Mouse (Mus musculus): ENCODE measurements around the gene Ipcef1. TPM values are rescaled to one million over a fixed set of nuclear protein-coding genes. Genes with fewer than 3 reads are reported as not detected.

The Ipcef1 gene
- 0.46 and 0.54 TPM in 2 replicates for polyA plus RNA-seq (2014; fragmentation: Nextera tagmentation; extraction: Ambion mirVana)

DNA sequence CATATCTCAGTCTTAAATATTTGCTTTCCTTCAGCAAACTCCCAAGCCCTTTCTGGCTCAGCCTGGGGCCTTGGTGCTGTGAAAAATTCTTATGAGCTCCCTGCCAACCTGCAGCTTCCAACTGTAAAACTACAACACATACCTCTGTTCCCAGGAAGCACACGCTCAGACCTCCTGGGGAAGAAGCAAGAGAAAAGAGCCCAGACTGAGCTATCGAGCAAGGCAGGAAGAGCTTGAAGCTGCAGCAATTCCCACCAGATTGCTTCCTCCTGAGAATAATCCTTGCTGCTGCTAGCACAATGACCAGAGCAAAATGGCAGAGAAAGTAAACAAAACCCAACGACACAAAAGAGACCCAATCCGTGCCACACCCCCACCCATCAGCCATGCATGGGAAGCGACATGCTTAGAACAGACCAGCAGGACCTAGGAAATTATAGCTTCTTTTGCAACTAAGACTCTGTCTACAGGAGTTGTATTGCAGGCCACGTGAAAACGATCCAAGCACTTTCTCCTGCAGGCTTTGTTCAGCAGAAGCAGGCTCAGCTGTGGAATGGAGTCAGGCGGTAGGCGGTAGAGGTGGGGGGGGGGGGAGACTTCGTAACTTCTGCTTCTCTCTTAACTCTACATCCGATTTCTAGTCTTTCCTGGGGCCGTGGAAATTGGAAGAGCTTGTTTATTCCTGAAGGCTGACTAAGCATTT is at the start of gene Ipcef1:
TSS of gene Ipcef1 (minus strand) at position 164 of the 703 bp plus-strand sequence.
- DNase-seq (ENCODE audit: low spot score) (peak; percentile 57), ATAC-seq (ENCODE audit: low read depth) (peak; percentile 84)
- Histone ChIP-seq H3K4me2 (ENCODE audit: low read depth, low read length) (peak within 1 kb of the TSS; percentile 30; the same call in 1 of the 2 replicates), H3K9ac (ENCODE audit: low read depth, low read length) (no peak within 1 kb of the TSS), H3K4me1 (ENCODE audit: control insufficient read depth, insufficient read depth, low read length) (peaks cover 6% of the 10 kb centered on the region), H3K4me3 (ENCODE audit: low read depth, low read length) (no peak within 1 kb of the TSS), H3K27me3 (replicated peaks; ENCODE audit: control insufficient read depth, insufficient read depth, low read length) (no peaks in the 10 kb centered on the region), H3K36me3 (ENCODE audit: control insufficient read depth, insufficient read depth, low read length) (no peaks in the 10 kb centered on the region), H3K9me3 (ENCODE audit: control insufficient read depth, low read length) (no peaks in the 10 kb centered on the region), H3K27ac (replicated peaks; ENCODE audit: low read depth, low read length) (0 out of 2 replicates have a peak within 1 kb of the TSS, but pooled peaks have one; percentile 12)
- 17% methylated on average over 12 of the region's 12 CpGs for WGBS

DNA sequence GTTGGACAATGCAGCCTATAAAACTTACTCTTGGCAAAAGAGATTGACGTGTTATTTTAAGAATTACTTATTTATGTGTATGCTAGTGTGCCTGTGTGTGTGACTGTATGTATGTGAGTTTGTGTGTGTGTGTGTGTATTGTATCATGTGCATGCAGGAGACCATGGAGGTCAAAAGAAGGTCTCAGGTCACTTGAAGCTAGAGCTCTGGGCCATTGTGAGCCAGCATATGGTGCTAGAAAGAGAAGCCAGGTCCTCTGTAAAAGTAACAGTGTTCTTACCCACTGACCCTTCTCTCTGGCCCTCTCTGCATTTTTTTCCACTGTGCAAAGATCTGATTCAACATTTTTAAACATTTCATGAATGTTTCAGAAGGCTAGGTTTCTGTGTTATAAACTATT is 25.7 kb upstream of the Ipcef1 start:
- no peaks in the 10 kb centered on the region for H3K27me3 ChIP-seq (replicated peaks; ENCODE audit: control insufficient read depth, insufficient read depth, low read length)
- no peak overlapping the region for H3K4me2 ChIP-seq (ENCODE audit: low read depth, low read length)
- H3K9me3 ChIP-seq (ENCODE audit: control insufficient read depth, low read length) = no peaks in the 10 kb centered on the region
- no peak overlapping the region for H3K9ac ChIP-seq (ENCODE audit: low read depth, low read length)
- H3K27ac ChIP-seq (replicated peaks; ENCODE audit: low read depth, low read length) = no peak overlapping the region
- H3K4me3 ChIP-seq (ENCODE audit: low read depth, low read length) = no peak overlapping the region
- ATAC-seq (ENCODE audit: low read depth) = no peak
- no peaks in the 10 kb centered on the region for H3K4me1 ChIP-seq (ENCODE audit: control insufficient read depth, insufficient read depth, low read length)
- 84% methylated on average over 1 of the region's 1 CpGs for WGBS
- no peaks in the 10 kb centered on the region for H3K36me3 ChIP-seq (ENCODE audit: control insufficient read depth, insufficient read depth, low read length)
- DNase-seq (ENCODE audit: low spot score) = no peak

DNA sequence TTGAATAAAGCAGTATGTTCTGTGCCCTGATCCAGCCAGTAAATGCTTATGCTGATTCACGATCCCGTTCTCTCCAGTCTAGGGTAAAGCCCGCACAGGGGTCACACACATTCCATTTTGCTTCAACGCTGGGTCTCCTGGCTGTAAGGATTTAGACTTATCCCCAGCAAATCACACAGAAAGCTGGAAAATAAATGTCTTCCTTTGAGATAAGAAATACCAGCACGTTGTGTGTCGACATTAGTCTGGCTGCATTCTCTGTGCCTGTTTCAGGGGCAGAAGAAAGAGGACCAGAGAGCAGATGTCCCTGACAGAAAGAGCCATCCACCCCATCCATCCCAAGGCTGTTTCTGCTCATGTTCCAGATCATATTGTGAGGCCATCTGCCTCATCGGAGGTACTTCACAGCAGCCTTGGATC is 25.1 kb upstream of the Ipcef1 start:
- Histone ChIP-seq H3K4me1 (ENCODE audit: control insufficient read depth, insufficient read depth, low read length) (no peaks in the 10 kb centered on the region), H3K27ac (replicated peaks; ENCODE audit: low read depth, low read length) (no peak overlapping the region), H3K4me2 (ENCODE audit: low read depth, low read length) (no peak overlapping the region), H3K9ac (ENCODE audit: low read depth, low read length) (no peak overlapping the region), H3K27me3 (replicated peaks; ENCODE audit: control insufficient read depth, insufficient read depth, low read length) (no peaks in the 10 kb centered on the region), H3K4me3 (ENCODE audit: low read depth, low read length) (no peak overlapping the region), H3K36me3 (ENCODE audit: control insufficient read depth, insufficient read depth, low read length) (no peaks in the 10 kb centered on the region), H3K9me3 (ENCODE audit: control insufficient read depth, low read length) (no peaks in the 10 kb centered on the region)
- ATAC-seq (ENCODE audit: low read depth) (no peak), DNase-seq (ENCODE audit: low spot score) (no peak)
- 57% methylated on average over 7 of the region's 7 CpGs for WGBS

DNA sequence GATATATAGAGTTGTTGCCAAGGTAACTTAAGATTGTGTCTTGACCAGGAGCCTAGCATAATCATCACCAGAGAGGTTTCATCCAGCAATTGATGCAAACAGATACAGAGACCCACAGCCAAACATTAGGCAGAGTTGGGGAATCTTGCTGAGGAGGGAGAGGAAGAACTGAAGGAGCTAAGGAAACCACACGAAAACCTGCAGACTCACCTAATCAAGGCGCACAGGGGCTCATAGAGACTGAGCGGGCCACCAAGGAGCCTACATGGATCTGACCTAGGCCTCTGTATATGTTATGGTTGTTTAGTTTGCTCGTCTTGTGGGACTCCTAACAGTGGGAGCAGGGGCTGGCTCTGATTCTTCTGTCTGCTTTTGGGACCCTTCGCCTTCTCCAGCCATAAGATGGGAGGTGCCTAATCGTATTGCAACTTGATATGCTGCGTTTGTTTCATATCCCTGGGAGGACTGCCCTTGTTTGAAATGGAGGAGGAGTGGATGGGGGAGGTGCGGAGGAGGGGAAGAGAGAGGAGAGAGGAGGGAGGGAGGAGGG is 24.5 kb upstream of the Ipcef1 start:
- WGBS = 23% methylated on average over 7 of the region's 8 CpGs
- H3K27me3 ChIP-seq (replicated peaks; ENCODE audit: control insufficient read depth, insufficient read depth, low read length) = no peaks in the 10 kb centered on the region
- H3K27ac ChIP-seq (replicated peaks; ENCODE audit: low read depth, low read length) = peak overlapping the region; percentile 70; the same call in 1 of the 2 replicates
- no peaks in the 10 kb centered on the region for H3K4me1 ChIP-seq (ENCODE audit: control insufficient read depth, insufficient read depth, low read length)
- H3K9me3 ChIP-seq (ENCODE audit: control insufficient read depth, low read length) = no peaks in the 10 kb centered on the region
- no peak overlapping the region; the same call in 1 of the 2 replicates for H3K9ac ChIP-seq (ENCODE audit: low read depth, low read length)
- peak; percentile 51 for ATAC-seq (ENCODE audit: low read depth)
- peak overlapping the region; percentile 44 for H3K4me2 ChIP-seq (ENCODE audit: low read depth, low read length)
- peak overlapping the region; percentile 0; the same call in 1 of the 2 replicates for H3K4me3 ChIP-seq (ENCODE audit: low read depth, low read length)
- DNase-seq (ENCODE audit: low spot score) = peak; percentile 62
- H3K36me3 ChIP-seq (ENCODE audit: control insufficient read depth, insufficient read depth, low read length) = no peaks in the 10 kb centered on the region

DNA sequence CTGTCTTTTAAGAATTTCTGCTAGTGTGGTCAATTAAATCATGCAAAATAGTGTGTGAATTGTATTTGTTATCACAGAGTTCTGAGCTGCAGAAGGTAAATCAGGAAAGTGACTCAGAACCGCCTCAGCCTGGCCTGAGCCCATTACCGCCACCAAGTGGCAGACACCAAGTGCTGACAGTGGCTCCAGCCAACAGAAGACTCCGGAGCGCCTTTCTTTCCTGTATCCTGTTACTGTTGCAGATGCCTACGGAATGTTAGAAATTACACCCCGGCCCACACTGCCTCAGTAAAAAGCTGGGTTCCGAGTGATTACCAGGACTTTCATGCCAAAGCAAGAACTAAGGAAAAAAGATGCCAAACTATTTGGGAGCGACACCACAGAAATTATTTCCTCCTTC is 23.9 kb upstream of the Ipcef1 start:
- Histone ChIP-seq H3K9ac (ENCODE audit: low read depth, low read length) (no peak overlapping the region), H3K9me3 (ENCODE audit: control insufficient read depth, low read length) (no peaks in the 10 kb centered on the region), H3K27ac (replicated peaks; ENCODE audit: low read depth, low read length) (0 out of 2 replicates have a peak overlapping the region, but pooled peaks have one; percentile 70), H3K4me1 (ENCODE audit: control insufficient read depth, insufficient read depth, low read length) (no peaks in the 10 kb centered on the region), H3K4me2 (ENCODE audit: low read depth, low read length) (peak overlapping the region; percentile 44), H3K4me3 (ENCODE audit: low read depth, low read length) (peak overlapping the region; percentile 0; the same call in 1 of the 2 replicates), H3K27me3 (replicated peaks; ENCODE audit: control insufficient read depth, insufficient read depth, low read length) (no peaks in the 10 kb centered on the region), H3K36me3 (ENCODE audit: control insufficient read depth, insufficient read depth, low read length) (no peaks in the 10 kb centered on the region)
- WGBS = 6% methylated on average over 8 of the region's 8 CpGs
- DNase-seq (ENCODE audit: low spot score) (peak; percentile 90), ATAC-seq (ENCODE audit: low read depth) (peak; percentile 93)

DNA sequence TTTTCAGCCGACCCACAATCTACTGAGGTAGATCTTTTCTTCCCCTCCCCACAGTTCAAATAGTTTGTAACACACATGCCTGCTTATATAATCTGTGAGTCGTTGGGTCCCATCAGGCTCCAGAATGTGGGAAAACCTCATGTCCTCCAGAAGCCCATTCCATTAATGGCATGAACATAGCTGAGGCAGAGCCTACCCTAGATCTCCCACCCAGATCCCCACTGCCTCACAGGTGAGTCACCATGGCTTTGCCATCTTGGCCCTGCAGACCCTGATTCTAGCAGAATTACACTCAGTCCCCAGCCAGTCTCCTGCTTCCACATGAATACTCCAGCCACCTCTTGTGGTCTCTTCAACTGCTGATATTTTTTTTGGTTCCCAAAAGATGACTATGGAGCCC is 23.4 kb upstream of the Ipcef1 start:
- Histone ChIP-seq H3K9me3 (ENCODE audit: control insufficient read depth, low read length) (no peaks in the 10 kb centered on the region), H3K4me2 (ENCODE audit: low read depth, low read length) (no peak overlapping the region), H3K9ac (ENCODE audit: low read depth, low read length) (no peak overlapping the region), H3K27me3 (replicated peaks; ENCODE audit: control insufficient read depth, insufficient read depth, low read length) (no peaks in the 10 kb centered on the region), H3K4me1 (ENCODE audit: control insufficient read depth, insufficient read depth, low read length) (no peaks in the 10 kb centered on the region), H3K27ac (replicated peaks; ENCODE audit: low read depth, low read length) (no peak overlapping the region), H3K4me3 (ENCODE audit: low read depth, low read length) (no peak overlapping the region), H3K36me3 (ENCODE audit: control insufficient read depth, insufficient read depth, low read length) (no peaks in the 10 kb centered on the region)
- no peak for ATAC-seq (ENCODE audit: low read depth)
- 78% methylated on average over 2 of the region's 2 CpGs for WGBS
- DNase-seq (ENCODE audit: low spot score) = no peak

DNA sequence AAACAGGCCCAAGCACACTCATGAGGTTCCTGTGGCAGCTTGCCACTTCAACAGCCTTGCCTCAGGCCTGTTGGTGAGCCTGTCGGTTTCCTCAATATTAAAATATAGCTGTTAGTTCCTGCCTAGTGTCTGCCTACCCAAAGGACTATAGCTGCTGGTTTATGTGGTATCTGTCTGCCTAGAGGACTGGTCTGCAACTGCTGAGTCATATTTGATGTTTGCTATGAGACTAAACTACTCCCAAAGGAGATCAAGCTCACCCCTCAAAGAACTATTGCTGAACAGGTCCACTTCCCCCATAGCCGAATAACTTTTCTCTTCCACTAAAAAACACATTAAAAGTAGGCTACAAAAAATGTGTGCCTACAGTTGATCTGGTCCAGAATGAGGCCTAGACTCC is 22.0 kb upstream of the Ipcef1 start:
- no peak for ATAC-seq (ENCODE audit: low read depth)
- H3K4me3 ChIP-seq (ENCODE audit: low read depth, low read length) = no peak overlapping the region
- H3K27me3 ChIP-seq (replicated peaks; ENCODE audit: control insufficient read depth, insufficient read depth, low read length) = no peaks in the 10 kb centered on the region
- no peak overlapping the region for H3K27ac ChIP-seq (replicated peaks; ENCODE audit: low read depth, low read length)
- 84% methylated on average over 2 of the region's 2 CpGs for WGBS
- H3K4me1 ChIP-seq (ENCODE audit: control insufficient read depth, insufficient read depth, low read length) = no peaks in the 10 kb centered on the region
- no peaks in the 10 kb centered on the region for H3K36me3 ChIP-seq (ENCODE audit: control insufficient read depth, insufficient read depth, low read length)
- H3K4me2 ChIP-seq (ENCODE audit: low read depth, low read length) = no peak overlapping the region
- H3K9ac ChIP-seq (ENCODE audit: low read depth, low read length) = no peak overlapping the region
- no peak for DNase-seq (ENCODE audit: low spot score)
- no peaks in the 10 kb centered on the region for H3K9me3 ChIP-seq (ENCODE audit: control insufficient read depth, low read length)

DNA sequence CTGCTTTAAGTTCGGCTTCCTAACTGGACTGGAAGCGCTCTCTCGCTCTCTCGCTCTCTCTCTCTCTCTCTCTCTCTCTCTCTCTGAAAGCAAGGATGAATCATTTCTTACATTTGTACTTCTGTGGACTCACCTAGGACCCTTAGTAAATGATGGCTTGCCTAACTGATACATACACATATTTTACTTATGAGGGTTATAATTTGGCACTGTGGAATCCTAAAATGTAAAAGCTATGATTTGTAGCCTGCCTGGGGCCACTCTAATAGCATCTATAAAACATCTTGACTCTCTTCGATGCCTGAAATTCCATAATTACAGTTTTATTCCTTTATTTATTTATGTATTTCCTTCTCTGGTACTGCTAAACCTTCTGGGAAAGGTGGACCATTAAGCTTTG is 18.6 kb upstream of the Ipcef1 start:
- no peak overlapping the region for H3K9ac ChIP-seq (ENCODE audit: low read depth, low read length)
- no peaks in the 10 kb centered on the region for H3K4me1 ChIP-seq (ENCODE audit: control insufficient read depth, insufficient read depth, low read length)
- H3K4me3 ChIP-seq (ENCODE audit: low read depth, low read length) = no peak overlapping the region
- DNase-seq (ENCODE audit: low spot score) (no peak), ATAC-seq (ENCODE audit: low read depth) (no peak)
- WGBS = 83% methylated on average over 5 of the region's 5 CpGs
- H3K9me3 ChIP-seq (ENCODE audit: control insufficient read depth, low read length) = no peaks in the 10 kb centered on the region
- no peaks in the 10 kb centered on the region for H3K36me3 ChIP-seq (ENCODE audit: control insufficient read depth, insufficient read depth, low read length)
- no peak overlapping the region for H3K4me2 ChIP-seq (ENCODE audit: low read depth, low read length)
- H3K27ac ChIP-seq (replicated peaks; ENCODE audit: low read depth, low read length) = no peak overlapping the region
- H3K27me3 ChIP-seq (replicated peaks; ENCODE audit: control insufficient read depth, insufficient read depth, low read length) = no peaks in the 10 kb centered on the region

Data from embryonic facial prominence, embryonic 14.5 days (tissue).